Mouse (Mus musculus) heart, embryonic 14.5 days (tissue): ENCODE results near the gene Adra2a. TPM values are rescaled to one million over a fixed set of nuclear protein-coding genes. Genes with fewer than 3 reads are reported as not detected.

ENCODE experiments used
- ATAC-seq: fragments of 200-750 bp; cut with Nextera tagmentation; 2 replicates; pipeline ENCODE4 v1.8.0; 2017; ENCODE audit warnings: low read depth, moderate TSS enrichment; ENCODE audit not compliant: insufficient number of reproducible peaks, insufficient read depth, low FRiP score
- H3K27ac ChIP-seq, 2 experiments: fragments of 200-500 bp in 1 of 2; fragments of 300-500 bp in 1 of 2; sonication (generic) in 1 of 2; replicated peaks in 1 of 2; 2 replicates each; pipeline ENCODE4 v1.5.1; 2012 to 2014; ENCODE audit warnings: low read depth in 2 of 2, low read length in 2 of 2, control low read depth in 1 of 2, mild to moderate bottlenecking in 1 of 2, mixed read lengths in 1 of 2; ENCODE audit not compliant: control insufficient read depth in 1 of 2, insufficient read depth in 1 of 2
- H3K27me3 ChIP-seq: fragments of 300-500 bp; sonication (generic); 2 replicates; pipeline ENCODE4 v1.6.1; 2014; ENCODE audit warnings: mild to moderate bottlenecking, low read length, control low read depth; ENCODE audit not compliant: control insufficient read depth, insufficient read depth
- H3K36me3 ChIP-seq: fragments of 300-500 bp; sonication (generic); 2 replicates; pipeline ENCODE4 v1.6.1; 2014; ENCODE audit warnings: mild to moderate bottlenecking, control low read depth, low read length, mixed read lengths; ENCODE audit not compliant: control insufficient read depth, insufficient read depth
- H3K4me1 ChIP-seq, 2 experiments: fragments of 200-500 bp in 1 of 2; fragments of 300-500 bp in 1 of 2; sonication (generic) in 1 of 2; 2 replicates each; pipeline ENCODE4 v1.6.1; 2012 to 2014; ENCODE audit warnings: low read length in 2 of 2, control low read depth in 1 of 2, mixed read lengths in 1 of 2; ENCODE audit not compliant: control insufficient read depth in 2 of 2, insufficient read depth in 2 of 2
- H3K4me2 ChIP-seq: fragments of 300-500 bp; sonication (generic); 2 replicates; pipeline ENCODE4 v1.6.1; 2014; ENCODE audit warnings: mild to moderate bottlenecking, low read length
- H3K4me3 ChIP-seq, 2 experiments: fragments of 200-500 bp in 1 of 2; fragments of 300-500 bp in 1 of 2; sonication (generic) in 1 of 2; 2 replicates each; pipeline ENCODE4 v1.5.1; 2012 to 2014; ENCODE audit warnings: low read length in 2 of 2, mild to moderate bottlenecking in 2 of 2, control low read depth in 1 of 2, low read depth in 1 of 2, moderate library complexity in 1 of 2; ENCODE audit not compliant: control insufficient read depth in 1 of 2, insufficient read depth in 1 of 2
- H3K9ac ChIP-seq: fragments of 300-500 bp; sonication (generic); 2 replicates; pipeline ENCODE4 v1.6.1; 2014; ENCODE audit warnings: mild to moderate bottlenecking, low read length
- H3K9me3 ChIP-seq: fragments of 300-500 bp; sonication (generic); 2 replicates; pipeline ENCODE4 v1.6.1; 2016; ENCODE audit warnings: low read length, control low read depth; ENCODE audit not compliant: control insufficient read depth
- WGBS: fragments of 180-500 bp; shearing (Covaris S2); extraction: QIAGEN DNeasy Blood & Tissue Kit; methylation state at CpG from one replicate; pipeline ENCODE4 v1.1.7; 2014; 5-methylcytosine and 5-hydroxymethylcytosine counted together
- polyA plus RNA-seq: library from polyadenylated mRNA; unstranded; fragments of >200 nt; fragmentation: Nextera tagmentation; extraction: Ambion mirVana; gene quantifications from 2 replicates; pipeline ENCODE4 v1.2.1, GENCODE M21; 2014

Gene Adra2a
- not detected in 2 replicates for polyA plus RNA-seq

DNA sequence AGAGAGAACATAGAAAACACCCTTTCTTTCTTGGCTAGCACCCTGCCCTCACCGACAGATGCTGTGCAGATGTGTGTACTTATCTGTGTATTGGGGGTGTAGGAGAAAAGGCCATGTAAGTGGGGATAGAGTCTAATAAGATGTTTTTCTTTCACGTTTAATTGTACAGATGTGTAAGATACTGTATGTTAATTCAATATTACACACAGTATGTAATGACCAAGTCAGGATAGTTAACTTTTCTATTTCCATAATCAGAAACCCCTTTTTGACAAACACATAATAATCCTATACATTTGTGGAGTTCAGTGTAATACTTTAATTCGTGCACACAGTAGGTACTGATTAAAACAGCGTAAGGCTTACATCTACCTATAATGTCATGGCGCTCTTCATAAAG, at the start of gene Adra2a:
Gene Adra2a, plus strand, starts transcription at position 301 of the 400 bp plus-strand sequence.
- Histone ChIP-seq H3K27me3 (peaks cover 45% of the 10 kb centered on the region), H3K9ac (peak within 1 kb of the TSS; percentile 62), H3K27ac (no peak within 1 kb of the TSS), H3K9me3 (no peaks in the 10 kb centered on the region), H3K4me2 (peak within 1 kb of the TSS; percentile 100), H3K4me1 (peaks cover 20 to 34% of the 10 kb centered on the region in 2 experiments), H3K36me3 (no peaks in the 10 kb centered on the region), H3K4me3 (peak within 1 kb of the TSS; percentile 55 to 59)
- WGBS = 62% methylated on average over 5 of the region's 5 CpGs
- no peak for ATAC-seq

DNA sequence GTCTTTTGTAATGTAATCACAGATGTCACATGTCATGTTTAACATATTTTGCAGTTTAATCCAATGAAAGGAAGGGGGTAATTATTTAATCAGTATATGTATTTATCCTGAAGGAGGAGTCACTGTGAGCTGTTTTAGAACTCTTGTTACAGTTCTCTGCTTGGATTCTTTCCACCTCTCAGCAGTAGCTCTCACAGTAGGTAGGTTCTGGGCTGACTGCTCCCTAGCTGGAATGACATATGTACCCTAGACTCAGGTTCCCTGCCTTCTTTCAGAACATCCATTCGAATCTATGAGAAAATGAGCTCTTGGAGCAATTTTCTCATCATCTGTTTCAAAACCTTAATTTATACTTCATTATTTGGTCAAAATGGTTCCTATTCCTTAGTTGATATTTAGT, 49.7 kb upstream of the Adra2a start:
- no peaks in the 10 kb centered on the region for H3K9me3 ChIP-seq
- H3K36me3 ChIP-seq = peaks cover 5% of the 10 kb centered on the region; the same call in 1 of the 2 replicates
- peaks cover 0 to 4% of the 10 kb centered on the region in 2 experiments; a peak in 1 of 4 replicates for H3K4me1 ChIP-seq
- H3K4me3 ChIP-seq = no peak overlapping the region
- ATAC-seq = no peak
- H3K9ac ChIP-seq = no peak overlapping the region
- H3K4me2 ChIP-seq = no peak overlapping the region
- WGBS = 94% methylated on average over 1 of the region's 1 CpGs
- no peak overlapping the region for H3K27ac ChIP-seq
- no peaks in the 10 kb centered on the region for H3K27me3 ChIP-seq

DNA sequence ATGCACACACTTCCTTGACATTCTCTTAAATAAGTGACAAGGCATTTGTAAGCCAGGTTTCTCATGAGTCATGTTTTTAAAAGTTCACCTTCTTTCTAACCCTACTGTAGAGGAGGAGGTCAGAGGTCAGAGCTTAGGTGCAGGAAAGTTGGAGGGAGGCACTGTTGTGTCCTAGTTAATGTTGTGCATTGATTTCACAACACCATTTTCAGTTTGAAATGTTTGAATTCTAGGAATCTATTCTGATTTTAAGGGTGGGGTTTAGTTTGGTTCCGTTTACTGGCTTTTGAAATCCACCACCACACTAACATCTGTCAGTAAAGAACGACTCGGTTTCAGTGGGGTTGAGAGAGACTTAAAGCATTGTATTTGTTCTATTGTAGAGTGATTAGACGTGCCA, 33.0 kb upstream of the Adra2a start:
- no peak for ATAC-seq
- H3K27ac ChIP-seq = no peak overlapping the region
- no peak overlapping the region for H3K4me2 ChIP-seq
- no peaks in the 10 kb centered on the region for H3K9me3 ChIP-seq
- H3K9ac ChIP-seq = no peak overlapping the region
- no peaks in the 10 kb centered on the region for H3K4me1 ChIP-seq
- WGBS = 82% methylated on average over 4 of the region's 4 CpGs
- no peaks in the 10 kb centered on the region for H3K27me3 ChIP-seq
- H3K4me3 ChIP-seq = no peak overlapping the region
- H3K36me3 ChIP-seq = no peaks in the 10 kb centered on the region

DNA sequence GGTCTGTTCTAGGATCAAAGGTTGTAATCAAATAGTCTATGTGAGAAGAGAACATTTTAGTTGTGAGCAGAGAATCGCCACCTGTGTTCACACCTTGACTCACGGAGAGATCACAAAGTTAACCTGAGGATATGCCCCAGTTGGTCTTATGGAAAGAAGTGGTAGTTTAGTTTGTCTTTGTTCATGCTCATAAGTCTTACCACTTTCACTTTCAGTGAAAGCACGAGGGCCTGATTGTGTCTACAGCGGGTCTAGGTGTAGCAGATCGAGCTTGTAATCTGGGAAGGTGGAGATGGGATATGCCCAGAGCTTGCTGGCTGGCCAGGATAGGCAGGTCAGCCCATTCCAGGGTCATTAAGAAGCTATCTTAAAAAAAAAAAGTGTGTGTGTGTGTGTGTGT, 29.0 kb upstream of the Adra2a start:
- Histone ChIP-seq H3K9me3 (no peaks in the 10 kb centered on the region), H3K9ac (no peak overlapping the region), H3K4me3 (no peak overlapping the region), H3K27ac (no peak overlapping the region), H3K27me3 (no peaks in the 10 kb centered on the region), H3K4me2 (no peak overlapping the region), H3K36me3 (peaks cover 3% of the 10 kb centered on the region; the same call in 1 of the 2 replicates), H3K4me1 (no peaks in the 10 kb centered on the region)
- WGBS = 91% methylated on average over 5 of the region's 5 CpGs
- no peak for ATAC-seq

DNA sequence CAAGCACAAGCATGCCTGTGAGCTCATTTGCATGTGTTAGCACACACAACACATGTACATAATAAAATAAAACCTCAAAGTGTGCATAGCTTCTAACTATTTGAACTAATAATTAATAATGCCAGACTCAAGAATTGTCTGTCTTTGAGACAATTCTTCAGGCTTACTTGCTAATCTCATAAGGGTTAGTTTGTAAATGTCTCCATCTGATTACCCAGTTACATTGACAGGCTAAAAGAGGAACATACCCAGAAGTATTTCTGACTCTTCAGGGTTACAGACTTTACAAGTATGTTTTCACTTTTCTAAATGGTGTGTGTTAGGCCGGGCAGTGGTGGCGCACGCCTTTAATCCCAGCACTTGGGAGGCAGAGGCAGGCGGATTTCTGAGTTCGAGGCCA, 28.4 kb upstream of the Adra2a start:
- Histone ChIP-seq H3K27me3 (no peaks in the 10 kb centered on the region), H3K4me1 (no peaks in the 10 kb centered on the region), H3K9ac (no peak overlapping the region), H3K36me3 (peaks cover 3% of the 10 kb centered on the region; the same call in 1 of the 2 replicates), H3K4me3 (no peak overlapping the region), H3K4me2 (no peak overlapping the region), H3K9me3 (no peaks in the 10 kb centered on the region), H3K27ac (no peak overlapping the region)
- ATAC-seq = no peak
- 98% methylated on average over 5 of the region's 5 CpGs for WGBS

DNA sequence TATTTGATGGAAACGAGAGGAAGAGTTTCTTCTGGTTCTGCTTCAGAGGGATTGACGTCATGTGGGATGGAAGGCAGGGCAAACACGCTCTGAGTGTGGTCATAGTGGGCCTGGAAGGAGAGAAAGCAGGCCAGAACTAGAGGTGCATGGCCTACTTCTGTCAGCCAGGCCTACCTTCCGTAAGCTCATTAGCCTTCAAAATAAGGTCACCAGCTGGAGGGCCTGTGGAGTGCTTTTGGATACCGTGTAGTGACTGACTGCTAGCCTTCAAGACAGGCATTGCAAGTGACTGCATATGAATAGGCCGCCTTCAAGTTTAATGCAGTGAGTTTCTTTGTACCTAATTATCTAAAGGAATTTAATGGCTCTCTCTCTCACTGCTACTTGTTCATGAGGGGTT, 8.9 kb upstream of the Adra2a start:
- Histone ChIP-seq H3K27ac (no peak overlapping the region), H3K27me3 (no peaks in the 10 kb centered on the region), H3K4me3 (no peak overlapping the region), H3K4me1 (no peaks in the 10 kb centered on the region), H3K36me3 (peaks cover 46% of the 10 kb centered on the region), H3K9ac (no peak overlapping the region), H3K9me3 (no peaks in the 10 kb centered on the region), H3K4me2 (no peak overlapping the region)
- ATAC-seq = no peak
- 85% methylated on average over 6 of the region's 6 CpGs for WGBS

DNA sequence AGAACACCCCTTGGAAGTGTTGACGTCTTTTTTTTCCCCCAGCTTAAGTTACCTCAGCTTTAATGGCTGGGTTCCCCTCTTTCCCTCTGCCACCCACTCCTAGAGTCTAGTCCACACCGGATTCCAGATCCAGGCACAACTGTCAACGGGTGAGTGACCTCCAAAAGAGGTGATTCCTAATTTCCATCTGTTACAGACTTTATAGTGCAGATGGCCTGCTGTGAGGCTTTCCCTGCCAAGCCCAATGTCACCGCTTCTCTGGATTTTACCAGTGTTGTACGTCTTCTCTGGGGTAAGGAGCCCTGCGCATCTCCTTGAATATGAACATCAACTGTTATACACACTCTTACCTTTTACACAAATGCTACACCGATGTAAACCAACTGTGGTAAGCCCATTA, 4.5 kb upstream of the Adra2a start:
- 70% methylated on average over 7 of the region's 7 CpGs for WGBS
- Histone ChIP-seq H3K36me3 (peaks cover 19% of the 10 kb centered on the region), H3K4me1 (peaks cover under 1 to 2% of the 10 kb centered on the region in 2 experiments; a peak in 2 of 4 replicates), H3K27ac (no peak overlapping the region), H3K4me2 (no peak overlapping the region), H3K9ac (no peak overlapping the region), H3K9me3 (no peaks in the 10 kb centered on the region), H3K4me3 (no peak overlapping the region), H3K27me3 (peaks cover under 1% of the 10 kb centered on the region)
- no peak for ATAC-seq

DNA sequence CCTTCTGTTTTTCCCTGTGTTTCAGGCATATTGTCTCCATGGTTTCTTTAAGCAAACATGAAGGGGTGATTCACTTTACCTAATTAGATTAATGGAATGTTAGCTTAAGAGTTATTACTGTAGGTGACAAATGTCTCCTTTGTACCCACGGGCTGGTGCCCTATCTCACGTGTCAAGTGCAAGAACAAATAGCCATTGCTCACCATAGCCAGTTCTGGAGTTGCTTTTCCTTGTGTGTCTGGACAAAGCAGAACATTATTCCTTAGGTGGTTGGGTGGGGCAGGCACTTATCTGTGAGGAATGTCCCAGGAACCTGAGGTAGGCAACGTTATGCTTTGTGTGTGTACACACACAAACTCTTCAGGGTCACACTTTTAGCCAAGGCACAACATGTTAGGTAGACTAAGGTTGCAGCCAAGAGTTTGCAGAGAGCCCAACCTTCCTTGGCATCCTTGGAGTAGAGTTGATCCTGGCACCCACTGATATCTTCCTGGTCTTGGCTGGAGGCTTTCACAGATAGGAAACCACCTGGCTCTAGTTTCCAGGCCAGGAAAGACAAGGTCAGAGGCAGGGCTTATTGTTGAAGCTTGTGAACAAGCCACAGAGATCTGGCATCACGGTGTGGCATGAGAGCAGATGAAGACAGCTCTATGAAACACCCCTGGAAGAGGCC, 3.5 kb upstream of the Adra2a start:
- peaks cover 11% of the 10 kb centered on the region for H3K36me3 ChIP-seq
- WGBS = 41% methylated on average over 4 of the region's 4 CpGs
- no peak overlapping the region for H3K9ac ChIP-seq
- H3K4me2 ChIP-seq = 0 out of 2 replicates have a peak overlapping the region, but pooled peaks have one; percentile 3
- H3K4me3 ChIP-seq = no peak overlapping the region
- no peak overlapping the region for H3K27ac ChIP-seq
- peaks cover 7 to 10% of the 10 kb centered on the region in 2 experiments; a peak in 3 of 4 replicates for H3K4me1 ChIP-seq
- no peaks in the 10 kb centered on the region for H3K9me3 ChIP-seq
- no peak for ATAC-seq
- peaks cover 11% of the 10 kb centered on the region for H3K27me3 ChIP-seq
